Mouse (Mus musculus): ENCODE data around the gene Atp6v0b. TPM values are rescaled to one million over a fixed set of nuclear protein-coding genes. Genes with fewer than 3 reads are reported as not detected.

Gene Atp6v0b
- polyA plus RNA-seq, 1 experiment from 2014 or later, result 162 TPM

GRCm38 (mm10) chr4:117884146-117884545 is 3.0 kb downstream of the Atp6v0b start:
- 100% methylated on average over 1 of the region's 1 CpGs for whole genome bisulfite sequencing
- H3K4me1 ChIP-seq, result peaks cover 65% of the 10 kb centered on the region
- peak overlapping the region; percentile 94 for H3K4me3 ChIP-seq
- H3K27ac ChIP-seq (replicated peaks), result no peak overlapping the region
- H3K27me3 ChIP-seq (replicated peaks; ENCODE audit: low read depth, poor library complexity, severe bottlenecking), result no peaks in the 10 kb centered on the region
- DNase-seq (ENCODE audit: low spot score), result no peak
- no peaks in the 10 kb centered on the region for H3K9me3 ChIP-seq
- peaks cover 51% of the 10 kb centered on the region for H3K36me3 ChIP-seq (replicated peaks)

GRCm38 (mm10) chr4:117882701-117883691 is 4.1 kb downstream of the Atp6v0b start, which contains the start of gene B4galt2:
Gene B4galt2, minus strand, starts transcription at chr4:117883487.
- Histone ChIP-seq H3K4me1 (peaks cover 65% of the 10 kb centered on the region), H3K36me3 (replicated peaks) (peaks cover 56% of the 10 kb centered on the region), H3K9me3 (no peaks in the 10 kb centered on the region), H3K27ac (replicated peaks) (peak within 1 kb of the TSS; percentile 95), H3K27me3 (replicated peaks; ENCODE audit: low read depth, poor library complexity, severe bottlenecking) (no peaks in the 10 kb centered on the region), H3K4me3 (peak within 1 kb of the TSS; percentile 94)
- WGBS, result under 1% methylated on average over 101 of the region's 103 CpGs
- DNase-seq (ENCODE audit: low spot score), result peak; percentile 82

- no peak overlapping the region for H3K27ac ChIP-seq (replicated peaks)
- H3K27me3 ChIP-seq (replicated peaks; ENCODE audit: low read depth, poor library complexity, severe bottlenecking), result no peaks in the 10 kb centered on the region
- WGBS, result 85% methylated on average over 5 of the region's 5 CpGs
- no peaks in the 10 kb centered on the region for H3K9me3 ChIP-seq
- peaks cover 31% of the 10 kb centered on the region for H3K4me1 ChIP-seq
- H3K4me3 ChIP-seq, result no peak overlapping the region
- no peak for DNase-seq (ENCODE audit: low spot score)
- H3K36me3 ChIP-seq (replicated peaks), result peaks cover 77% of the 10 kb centered on the region
Measured at GRCm38 (mm10) chr4:117878703-117879102, 8.4 kb downstream of the Atp6v0b start.

DNA sequence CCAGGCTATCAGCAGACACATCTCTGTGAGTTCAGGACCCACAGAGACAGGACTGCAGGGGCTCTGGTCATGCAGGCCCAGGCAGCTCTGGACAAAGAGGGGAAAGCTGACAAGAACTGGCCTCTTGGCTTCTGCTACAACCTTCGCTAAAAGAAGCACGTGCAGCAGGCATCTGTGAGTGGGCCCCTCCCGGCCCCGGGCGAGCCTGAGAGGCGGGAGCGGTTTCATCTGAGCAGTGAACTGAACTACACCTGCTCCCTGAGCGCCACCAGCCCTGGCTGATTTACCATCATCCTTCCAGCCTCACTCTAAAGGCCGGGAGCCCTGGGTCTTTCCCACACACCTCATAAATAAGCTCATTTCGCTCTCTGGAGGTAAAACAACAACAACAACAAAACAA is 8.8 kb downstream of the Atp6v0b start:
- peaks cover 81% of the 10 kb centered on the region for H3K36me3 ChIP-seq (replicated peaks)

DNA sequence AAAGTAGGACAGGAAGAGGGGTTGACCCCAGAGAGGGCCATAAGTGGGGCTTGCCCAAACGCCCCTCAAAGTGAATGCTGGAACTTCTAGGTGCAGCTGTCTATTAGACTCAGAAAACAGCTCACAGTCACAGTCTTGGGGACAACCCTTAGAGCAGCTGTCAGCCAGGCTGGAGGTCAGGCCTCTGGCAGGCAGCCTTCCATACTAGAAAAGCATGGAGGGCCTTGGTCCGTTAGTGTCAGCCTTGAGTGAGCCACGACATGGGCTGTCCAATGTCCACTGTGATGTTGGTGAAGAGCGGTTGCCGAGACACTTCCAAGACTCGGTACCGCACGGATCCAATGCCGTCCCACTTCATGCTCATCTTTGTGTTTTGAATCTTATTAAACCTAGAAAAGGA is 13.5 kb downstream of the Atp6v0b start:
- H3K9me3 ChIP-seq, result no peaks in the 10 kb centered on the region
- H3K36me3 ChIP-seq (replicated peaks), result peaks cover 56% of the 10 kb centered on the region
- no peak for DNase-seq (ENCODE audit: low spot score)
- no peaks in the 10 kb centered on the region for H3K27me3 ChIP-seq (replicated peaks; ENCODE audit: low read depth, poor library complexity, severe bottlenecking)
- H3K4me1 ChIP-seq, result peaks cover 37% of the 10 kb centered on the region
- H3K27ac ChIP-seq (replicated peaks), result no peak overlapping the region
- H3K4me3 ChIP-seq, result no peak overlapping the region
- 89% methylated on average over 9 of the region's 9 CpGs for WGBS

More for the DNA sequence above, 8.8 kb downstream of the Atp6v0b start:
- Histone ChIP-seq H3K4me3 (no peak overlapping the region), H3K9me3 (no peaks in the 10 kb centered on the region), H3K4me1 (peaks cover 29% of the 10 kb centered on the region), H3K27me3 (replicated peaks; ENCODE audit: low read depth, poor library complexity, severe bottlenecking) (no peaks in the 10 kb centered on the region), H3K27ac (replicated peaks) (no peak overlapping the region)
- 76% methylated on average over 10 of the region's 10 CpGs for WGBS
- no peak for DNase-seq (ENCODE audit: low spot score)

GRCm38 (mm10) chr4:117872471-117872886 is 14.7 kb downstream of the Atp6v0b start, which contains the start of gene Ccdc24:
Gene Ccdc24, minus strand, starts transcription at chr4:117872557.
- peak; percentile 47 for DNase-seq (ENCODE audit: low spot score)
- Histone ChIP-seq H3K27me3 (replicated peaks; ENCODE audit: low read depth, poor library complexity, severe bottlenecking) (peaks cover 10% of the 10 kb centered on the region), H3K4me3 (peak within 1 kb of the TSS; percentile 39), H3K4me1 (peaks cover 45% of the 10 kb centered on the region), H3K27ac (replicated peaks) (peak within 1 kb of the TSS; percentile 2; the same call in 1 of the 2 replicates), H3K36me3 (replicated peaks) (peaks cover 44% of the 10 kb centered on the region), H3K9me3 (no peaks in the 10 kb centered on the region)
- WGBS, result 8% methylated on average over 14 of the region's 14 CpGs

GRCm38 (mm10) chr4:117871787-117872186 is 15.3 kb downstream of the Atp6v0b start:
- no peak for DNase-seq (ENCODE audit: low spot score)
- no peak overlapping the region for H3K27ac ChIP-seq (replicated peaks)
- peaks cover 52% of the 10 kb centered on the region for H3K4me1 ChIP-seq
- WGBS, result 56% methylated on average over 7 of the region's 7 CpGs
- peaks cover 37% of the 10 kb centered on the region for H3K36me3 ChIP-seq (replicated peaks)
- H3K9me3 ChIP-seq, result no peaks in the 10 kb centered on the region
- H3K4me3 ChIP-seq, result 0 out of 2 replicates have a peak overlapping the region, but pooled peaks have one; percentile 18
- peaks cover 17% of the 10 kb centered on the region for H3K27me3 ChIP-seq (replicated peaks; ENCODE audit: low read depth, poor library complexity, severe bottlenecking)

- Histone ChIP-seq H3K4me1 (peaks cover 62% of the 10 kb centered on the region), H3K36me3 (replicated peaks) (peaks cover 25% of the 10 kb centered on the region), H3K9me3 (no peaks in the 10 kb centered on the region)
Measured at GRCm38 (mm10) chr4:117870437-117870836, 16.7 kb downstream of the Atp6v0b start.

GRCm38 (mm10) chr4:117869317-117869716 is 17.8 kb downstream of the Atp6v0b start:
- peaks cover 18% of the 10 kb centered on the region for H3K27me3 ChIP-seq (replicated peaks; ENCODE audit: low read depth, poor library complexity, severe bottlenecking)
- H3K4me3 ChIP-seq, result no peak overlapping the region
- peaks cover 20% of the 10 kb centered on the region for H3K36me3 ChIP-seq (replicated peaks)
- WGBS, result 79% methylated on average over 9 of the region's 9 CpGs
- peaks cover 62% of the 10 kb centered on the region for H3K4me1 ChIP-seq
- H3K9me3 ChIP-seq, result no peaks in the 10 kb centered on the region
- no peak for DNase-seq (ENCODE audit: low spot score)
- no peak overlapping the region for H3K27ac ChIP-seq (replicated peaks)

More at GRCm38 (mm10) chr4:117870437-117870836, 16.7 kb downstream of the Atp6v0b start:
- Histone ChIP-seq H3K27ac (replicated peaks) (no peak overlapping the region), H3K4me3 (no peak overlapping the region), H3K27me3 (replicated peaks; ENCODE audit: low read depth, poor library complexity, severe bottlenecking) (peaks cover 18% of the 10 kb centered on the region)
- 59% methylated on average over 1 of the region's 1 CpGs for whole genome bisulfite sequencing
- no peak for DNase-seq (ENCODE audit: low spot score)

DNA sequence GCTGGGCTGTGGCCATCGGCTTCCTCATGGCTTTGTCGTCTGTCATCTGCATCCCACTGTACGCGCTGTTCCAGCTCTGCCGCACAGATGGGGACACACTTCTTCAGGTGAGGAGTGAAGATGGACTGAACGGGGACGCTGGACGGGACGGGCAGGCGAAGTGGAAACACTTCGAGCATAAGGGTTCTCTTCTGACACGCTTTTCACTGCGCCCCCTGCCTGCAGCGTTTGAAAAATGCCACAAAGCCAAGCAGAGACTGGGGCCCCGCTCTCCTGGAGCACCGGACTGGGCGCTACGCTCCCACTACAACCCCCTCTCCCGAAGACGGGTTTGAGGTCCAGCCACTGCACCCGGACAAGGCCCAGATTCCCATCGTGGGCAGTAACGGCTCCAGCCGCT is 19.3 kb downstream of the Atp6v0b start:
- Histone ChIP-seq H3K9me3 (no peaks in the 10 kb centered on the region), H3K4me1 (peaks cover 64% of the 10 kb centered on the region), H3K27me3 (replicated peaks; ENCODE audit: low read depth, poor library complexity, severe bottlenecking) (peaks cover 18% of the 10 kb centered on the region), H3K27ac (replicated peaks) (peak overlapping the region; percentile 51; the same call in 1 of the 2 replicates), H3K4me3 (peak overlapping the region; percentile 28; the same call in 1 of the 2 replicates), H3K36me3 (replicated peaks) (peaks cover 11% of the 10 kb centered on the region; the same call in 1 of the 2 replicates)
- peak; percentile 76 for DNase-seq (ENCODE audit: low spot score)
- WGBS, result 19% methylated on average over 24 of the region's 24 CpGs

DNA sequence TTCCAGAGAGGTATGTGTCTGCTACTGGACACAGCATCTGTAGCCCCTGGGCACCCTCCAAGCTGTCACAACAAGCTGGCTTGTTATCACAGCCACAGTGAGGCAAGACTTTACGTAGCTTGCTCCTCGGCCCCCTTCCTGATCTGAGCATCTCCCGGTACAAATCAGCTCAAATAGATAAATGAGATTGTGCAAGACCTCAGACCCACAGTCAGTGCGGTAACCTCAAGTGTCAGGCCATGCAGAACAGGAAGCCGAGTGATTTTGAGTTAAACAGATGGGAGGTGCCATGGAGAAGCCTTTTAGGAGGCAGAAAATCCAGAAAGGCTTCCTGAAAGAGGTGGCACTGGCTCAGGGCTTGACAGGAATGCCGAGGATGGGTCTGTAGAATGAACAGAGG is 20.1 kb downstream of the Atp6v0b start:
- peaks cover 11% of the 10 kb centered on the region; the same call in 1 of the 2 replicates for H3K36me3 ChIP-seq (replicated peaks)
- peaks cover 62% of the 10 kb centered on the region for H3K4me1 ChIP-seq
- H3K27me3 ChIP-seq (replicated peaks; ENCODE audit: low read depth, poor library complexity, severe bottlenecking), result peaks cover 18% of the 10 kb centered on the region
- H3K27ac ChIP-seq (replicated peaks), result no peak overlapping the region
- no peak for DNase-seq (ENCODE audit: low spot score)
- 77% methylated on average over 6 of the region's 6 CpGs for WGBS
- no peak overlapping the region for H3K4me3 ChIP-seq
- H3K9me3 ChIP-seq, result no peaks in the 10 kb centered on the region

DNA sequence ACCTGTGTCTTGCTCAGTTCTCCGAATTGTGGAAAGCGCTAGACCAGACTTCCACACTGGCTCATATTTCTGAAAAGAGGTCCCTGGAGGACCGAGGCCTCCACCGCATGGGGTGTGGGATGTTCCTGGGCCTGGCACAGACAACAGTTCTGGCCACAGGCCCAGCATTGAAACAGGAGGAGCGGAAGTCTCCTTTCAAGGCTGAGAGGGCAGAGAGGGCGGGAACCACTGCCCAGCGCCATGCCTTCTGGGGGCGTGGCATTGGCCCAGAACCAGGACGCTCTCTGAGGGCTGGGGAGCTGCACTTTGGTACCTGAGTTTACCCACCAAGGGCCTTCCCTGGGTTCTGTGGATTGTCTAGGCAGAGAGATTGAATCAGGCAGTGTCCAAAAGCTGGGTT is 21.1 kb downstream of the Atp6v0b start:
- H3K9me3 ChIP-seq, result no peaks in the 10 kb centered on the region
- 61% methylated on average over 9 of the region's 9 CpGs for WGBS
- peaks cover 11% of the 10 kb centered on the region; the same call in 1 of the 2 replicates for H3K36me3 ChIP-seq (replicated peaks)
- 0 out of 2 replicates have a peak overlapping the region, but pooled peaks have one; percentile 24 for H3K27ac ChIP-seq (replicated peaks)
- H3K27me3 ChIP-seq (replicated peaks; ENCODE audit: low read depth, poor library complexity, severe bottlenecking), result peaks cover 18% of the 10 kb centered on the region
- H3K4me3 ChIP-seq, result no peak overlapping the region
- DNase-seq (ENCODE audit: low spot score), result no peak
- H3K4me1 ChIP-seq, result peaks cover 55% of the 10 kb centered on the region

All from embryonic facial prominence, embryonic 10.5 days (tissue).